Mouse (Mus musculus) ES-CJ7 (cell line): ENCODE data around the gene Rnf144a.
"Not testable (repeated sequence)": the region's sequence is repeated elsewhere in the genome, so short reads cannot be mapped to it uniquely, and the experiment has no call there.

Experiments
- DNase-seq: peaks from one replicate; pipeline ENCODE4 v3.0.0; 2011; ENCODE audit warnings: low read depth, low spot score

The Rnf144a gene

GRCm38 (mm10) chr12:26415104-26415771 is at the start of gene Rnf144a:
Gene Rnf144a, minus strand, starts transcription at chr12:26415254.
- DNase-seq: peak; percentile 73

GRCm38 (mm10) chr12:26460091-26460490 is 45.0 kb upstream of the Rnf144a start:
- DNase-seq: no peak

GRCm38 (mm10) chr12:26456028-26456698 is 41.1 kb upstream of the Rnf144a start, which contains the start of gene Rsad2:
Gene Rsad2, minus strand, starts transcription at chr12:26456452.
- peak; percentile 3 for DNase-seq

GRCm38 (mm10) chr12:26454682-26455081 is 39.6 kb upstream of the Rnf144a start:
- no peak for DNase-seq

GRCm38 (mm10) chr12:26452951-26453350 is 37.9 kb upstream of the Rnf144a start:
- DNase-seq: no peak

- no peak for DNase-seq
These were observed 36.1 kb upstream of the Rnf144a start for GRCm38 (mm10) chr12:26451150-26451549.

GRCm38 (mm10) chr12:26449483-26449882 is 34.4 kb upstream of the Rnf144a start:
- no peak for DNase-seq

- no peak for DNase-seq
These were observed 31.5 kb upstream of the Rnf144a start for GRCm38 (mm10) chr12:26446377-26447045.

GRCm38 (mm10) chr12:26444511-26444910 is 29.5 kb upstream of the Rnf144a start:
- DNase-seq: no peak

- DNase-seq: peak; percentile 25
These were observed 29.0 kb upstream of the Rnf144a start for GRCm38 (mm10) chr12:26444054-26444453.

- no peak for DNase-seq
These were observed 24.3 kb upstream of the Rnf144a start for GRCm38 (mm10) chr12:26439366-26439765.

GRCm38 (mm10) chr12:26437950-26438349 is 22.9 kb upstream of the Rnf144a start:
- DNase-seq: no peak

- DNase-seq: no peak
These were observed 21.3 kb upstream of the Rnf144a start for GRCm38 (mm10) chr12:26436334-26436733.

- DNase-seq: not testable (repeated sequence)
These were observed 13.7 kb upstream of the Rnf144a start for GRCm38 (mm10) chr12:26428771-26429170.

GRCm38 (mm10) chr12:26424841-26425240 is 9.8 kb upstream of the Rnf144a start:
- peak; percentile 40 for DNase-seq

GRCm38 (mm10) chr12:26418322-26418721 is 3.3 kb upstream of the Rnf144a start:
- no peak for DNase-seq

GRCm38 (mm10) chr12:26416636-26417295 is 1.7 kb upstream of the Rnf144a start:
- no peak for DNase-seq

- DNase-seq: no peak
These were observed 477 bp downstream of the Rnf144a start for GRCm38 (mm10) chr12:26414451-26415103.

GRCm38 (mm10) chr12:26413961-26414411 is 1.1 kb downstream of the Rnf144a start:
- peak; percentile 2 for DNase-seq

GRCm38 (mm10) chr12:26412802-26413201 is 2.3 kb downstream of the Rnf144a start:
- no peak for DNase-seq

GRCm38 (mm10) chr12:26411841-26412450 is 3.1 kb downstream of the Rnf144a start:
- DNase-seq: no peak
